Mouse (Mus musculus): ENCODE data around the gene Cdk20.

DNA sequence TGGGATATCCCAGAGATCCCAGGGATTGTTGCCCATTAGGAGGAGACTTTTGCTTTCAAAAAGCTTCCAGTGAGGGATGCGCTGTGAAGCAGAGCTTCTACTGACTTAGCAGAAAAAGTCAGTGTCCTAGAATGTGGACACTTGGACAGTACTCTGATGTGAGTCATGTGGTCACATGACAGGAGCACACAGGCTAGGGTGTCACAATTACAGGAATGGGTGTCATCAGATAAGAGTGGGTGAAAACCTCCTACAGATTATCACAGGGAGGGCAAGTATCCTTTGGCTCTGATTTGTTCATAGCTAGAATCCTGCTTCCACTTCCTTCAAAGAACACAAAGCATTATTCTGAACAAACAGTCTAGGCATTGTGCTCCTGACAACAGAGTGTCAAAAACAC lies 34.0 kb upstream of the Cdk20 start:
- TF ChIP-seq CTCF (IDR thresholded peaks at IDR 0.05; ENCODE audit: control insufficient read depth, insufficient read depth, insufficient read length) (no peak), MYOD1 (IDR thresholded peaks at IDR 0.05; ENCODE audit: control insufficient read depth, insufficient read length, low read depth) (no peak), CEBPB (IDR thresholded peaks at IDR 0.05; ENCODE audit: low read depth) (peak; percentile 64)

All from C2C12 (cell line).